Mouse (Mus musculus): Measurements from ENCODE around the gene Mogs. TPM values are rescaled to one million over a fixed set of nuclear protein-coding genes. Genes with fewer than 3 reads are reported as not detected.

The Mogs gene
- polyA plus RNA-seq (2012; rRNA removed) = 32.2 and 36.3 TPM in 2 replicates

GRCm38 (mm10) chr6:83115011-83115671, at the start of gene Mogs:
TSS of gene Mogs (plus strand) at chr6:83115496.

GRCm38 (mm10) chr6:83070247-83070310, 45.2 kb upstream of the Mogs start, which contains the start of gene Tlx2:
TSS of gene Tlx2 (minus strand) at chr6:83070293.

GRCm38 (mm10) chr6:83077630-83078323, 37.5 kb upstream of the Mogs start, which contains the start of gene Pcgf1:
TSS of gene Pcgf1 (plus strand) at chr6:83077869.

GRCm38 (mm10) chr6:83086121-83087035, 28.9 kb upstream of the Mogs start, which contains the start of gene Lbx2:
TSS of gene Lbx2 (plus strand) at chr6:83086367.

GRCm38 (mm10) chr6:83101316-83101687, 14.0 kb upstream of the Mogs start, which contains the start of the genes Ccdc142 and Gm42688:
TSS of gene Ccdc142 (plus strand) at chr6:83101601.
TSS of gene Gm42688 (plus strand) at chr6:83101617.

GRCm38 (mm10) chr6:83108762-83109668, 6.3 kb upstream of the Mogs start, which contains the start of gene Mrpl53:
TSS of gene Mrpl53 (plus strand) at chr6:83109040.

GRCm38 (mm10) chr6:83120930-83121862, 5.9 kb downstream of the Mogs start, which contains the start of gene Wbp1:
TSS of gene Wbp1 (minus strand) at chr6:83121559.

GRCm38 (mm10) chr6:83125331-83125730, 10.0 kb downstream of the Mogs start, which contains the start of gene Ino80b:
TSS of gene Ino80b (minus strand) at chr6:83125431.

GRCm38 (mm10) chr6:83134951-83135513, 19.7 kb downstream of the Mogs start, which contains the start of gene Rtkn:
TSS of gene Rtkn (plus strand) at chr6:83135463.

GRCm38 (mm10) chr6:83156259-83156684, 41.0 kb downstream of the Mogs start, which contains the start of the genes Wdr54 and 1700003E16Rik:
TSS of gene Wdr54 (minus strand) at chr6:83156397.
TSS of gene 1700003E16Rik (plus strand) at chr6:83156404.

GRCm38 (mm10) chr6:83165607-83166242, 50.4 kb downstream of the Mogs start, which contains the start of gene Dctn1:
TSS of gene Dctn1 (plus strand) at chr6:83165920.

Other genes with a start within 250 kb of the Mogs start
- gene Sema4f, start 175.7 kb upstream of the Mogs start, polyA plus RNA-seq (2012; rRNA removed) = 0.09 and 0.10 TPM in 2 replicates
- gene M1ap, start 168.6 kb upstream of the Mogs start, polyA plus RNA-seq (2012; rRNA removed) = 2.1 and 2.9 TPM in 2 replicates
- gene Dok1, start 82.0 kb upstream of the Mogs start, polyA plus RNA-seq (2012; rRNA removed) = 8.1 TPM in 2 replicates
- gene Loxl3, start 81.3 kb upstream of the Mogs start, polyA plus RNA-seq (2012; rRNA removed) = 1.7 and 1.8 TPM in 2 replicates
- gene Aup1, start 61.0 kb upstream of the Mogs start, polyA plus RNA-seq (2012; rRNA removed) = 160 and 172 TPM in 2 replicates
- 36.8 and 39.4 TPM in 2 replicates for gene Htra2, start 60.2 kb upstream of the Mogs start, polyA plus RNA-seq (2012; rRNA removed)
- gene Dqx1, start 57.7 kb upstream of the Mogs start, polyA plus RNA-seq (2012; rRNA removed) = 13.9 and 14.9 TPM in 2 replicates
- not detected in 2 replicates for gene Tlx2, start 45.2 kb upstream of the Mogs start, polyA plus RNA-seq (2012; rRNA removed)
- 14.5 and 15.4 TPM in 2 replicates for gene Pcgf1, start 37.6 kb upstream of the Mogs start, polyA plus RNA-seq (2012; rRNA removed)
- gene Lbx2, start 29.1 kb upstream of the Mogs start, polyA plus RNA-seq (2012; rRNA removed) = 0.29 and 0.47 TPM in 2 replicates
- 0.85 and 1.0 TPM in 2 replicates for gene Ccdc142, start 13.9 kb upstream of the Mogs start, polyA plus RNA-seq (2012; rRNA removed)
- 1.5 and 2.0 TPM in 2 replicates for gene Gm42688, start 13.9 kb upstream of the Mogs start, polyA plus RNA-seq (2012; rRNA removed)
- 49.4 and 73.2 TPM in 2 replicates for gene Mrpl53, start 6.5 kb upstream of the Mogs start, polyA plus RNA-seq (2012; rRNA removed)
- gene Wbp1, start 6.1 kb downstream of the Mogs start, polyA plus RNA-seq (2012; rRNA removed) = 24.7 and 26.2 TPM in 2 replicates
- 8.5 and 10.0 TPM in 2 replicates for gene Ino80b, start 9.9 kb downstream of the Mogs start, polyA plus RNA-seq (2012; rRNA removed)
- 19.0 and 22.3 TPM in 2 replicates for gene Rtkn, start 20.0 kb downstream of the Mogs start, polyA plus RNA-seq (2012; rRNA removed)
- gene Wdr54, start 40.9 kb downstream of the Mogs start, polyA plus RNA-seq (2012; rRNA removed) = 0.36 and 0.39 TPM in 2 replicates
- gene 1700003E16Rik, start 40.9 kb downstream of the Mogs start, polyA plus RNA-seq (2012; rRNA removed) = 0.02 and 0.04 TPM in 2 replicates
- gene Dctn1, start 50.4 kb downstream of the Mogs start, polyA plus RNA-seq (2012; rRNA removed) = 16.8 and 23.5 TPM in 2 replicates
- 0.05 TPM in 2 replicates for gene Slc4a5, start 104.3 kb downstream of the Mogs start, polyA plus RNA-seq (2012; rRNA removed)
- gene Mthfd2, start 210.4 kb downstream of the Mogs start, polyA plus RNA-seq (2012; rRNA removed) = 18.5 and 21.5 TPM in 2 replicates
- gene Mob1a, start 210.5 kb downstream of the Mogs start, polyA plus RNA-seq (2012; rRNA removed) = 19.4 and 21.9 TPM in 2 replicates
- gene Bola3, start 233.7 kb downstream of the Mogs start, polyA plus RNA-seq (2012; rRNA removed) = 58.3 and 59.1 TPM in 2 replicates

Measured in liver, embryonic 18 days (tissue).